Mouse (Mus musculus): ENCODE measurements at regions not wholly inside any gene's neighbourhood (a gene's known extent, or its start where the extent isn't known, plus 50 kb on each side); places are given as distances from the start of the nearest gene placed in this dataset.

GRCm38 (mm10) chr14:33854181-33854580 is 69.2 kb upstream of the Gdf10 start:
- DNase-seq (ENCODE audit: extremely low spot score, low read depth, low spot score), result no peak

DNA sequence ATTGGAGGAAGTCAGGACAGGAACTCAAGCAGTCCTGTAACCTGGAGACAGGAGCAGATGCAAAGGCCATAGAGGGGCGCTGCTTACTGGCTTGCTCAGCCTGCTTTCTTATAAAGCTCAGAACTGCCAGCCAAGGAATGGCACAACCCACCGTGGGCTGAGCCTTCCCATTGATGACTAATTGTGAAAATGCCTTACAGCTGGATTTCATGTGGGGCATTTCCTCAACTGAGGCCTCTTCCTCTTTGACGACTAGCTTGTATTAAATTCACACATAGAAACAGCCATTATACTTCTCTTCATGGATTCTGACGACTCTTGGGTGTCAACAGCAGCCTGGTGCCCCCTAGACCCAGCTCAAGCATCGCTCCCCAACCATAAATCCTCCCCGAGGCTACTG is 66.4 kb upstream of the Gdf10 start:
- no peak for DNase-seq (ENCODE audit: extremely low spot score, low read depth, low spot score)

- no peak for DNase-seq (ENCODE audit: extremely low spot score, low read depth, low spot score)
Observed at GRCm38 (mm10) chr14:33864796-33865195, 58.6 kb upstream of the Gdf10 start.

- DNase-seq (ENCODE audit: extremely low spot score, low read depth, low spot score), result no peak
Observed at GRCm38 (mm10) chr14:33865746-33866145, 57.6 kb upstream of the Gdf10 start.

DNA sequence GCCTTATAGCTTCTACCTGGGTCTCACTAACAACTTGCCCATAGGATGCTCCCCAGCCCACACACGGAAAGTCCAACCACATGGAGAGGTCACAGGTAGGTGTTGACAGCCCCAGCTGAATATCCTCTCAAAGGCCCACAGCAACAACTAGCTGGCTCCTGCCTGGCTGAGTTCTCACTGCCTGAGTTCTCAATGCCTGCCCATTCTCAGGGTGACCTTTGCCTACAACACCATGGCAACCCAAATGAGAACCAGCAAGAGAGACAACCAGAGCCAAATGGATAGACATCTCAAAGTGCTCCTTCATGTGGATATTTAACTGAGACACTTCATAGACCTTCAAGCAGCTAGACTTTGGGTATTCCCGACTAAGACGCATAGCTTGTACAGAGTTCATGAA is 55.7 kb upstream of the Gdf10 start:
- no peak for DNase-seq (ENCODE audit: extremely low spot score, low read depth, low spot score)
